Mouse (Mus musculus) G1E (cell line): ENCODE measurements at regions not wholly inside any gene's neighbourhood (a gene's known extent, or its start where the extent isn't known, plus 50 kb on each side); places are given as distances from the start of the nearest gene placed in this dataset.

ENCODE experiments used
- ATAC-seq: 2 replicates; pipeline ENCODE4 v1.8.0; 2016; ENCODE audit warnings: mild to moderate bottlenecking; ENCODE audit not compliant: insufficient number of reproducible peaks, poor library complexity, low FRiP score, severe bottlenecking; ENCODE audit errors: extremely low read depth
- DNase-seq: peaks from one replicate; pipeline ENCODE4 v3.0.0; 2012; ENCODE audit warnings: low spot score
- H3K27me3 ChIP-seq: 2 replicates; pipeline ENCODE4 v1.6.1; 2012; ENCODE audit warnings: mild to moderate bottlenecking, low read length, inconsistent platforms; ENCODE audit not compliant: insufficient read depth
- H3K36me3 ChIP-seq: replicated peaks from 2 replicates; pipeline ENCODE3; 2012; ENCODE audit warnings: mild to moderate bottlenecking, inconsistent platforms
- H3K4me1 ChIP-seq: 2 replicates; pipeline ENCODE4 v1.6.1; 2012; ENCODE audit warnings: low read depth, low read length, inconsistent platforms, mixed read lengths; ENCODE audit not compliant: insufficient read depth
- H3K4me3 ChIP-seq: 2 replicates; pipeline ENCODE4 v1.5.1; 2012; ENCODE audit warnings: low read depth, mild to moderate bottlenecking, inconsistent platforms, low read length, moderate library complexity, mixed read lengths
- H3K9me3 ChIP-seq: replicated peaks from 2 replicates; pipeline ENCODE4 v1.6.1; 2012; ENCODE audit warnings: inconsistent platforms
- CTCF ChIP-seq: IDR thresholded peaks from 2 replicates; pipeline ENCODE4 v1.5.1; 2012; ENCODE audit warnings: low read depth, low read length, inconsistent platforms, mixed read lengths
- GATA1 ChIP-seq: IDR thresholded peaks from 2 replicates; pipeline ENCODE4 v1.6.1; 2012; ENCODE audit warnings: borderline replicate concordance, low read length, inconsistent platforms, mixed read lengths
- GATA2 ChIP-seq: IDR thresholded peaks from 2 replicates; pipeline ENCODE4 v1.6.1; 2012; ENCODE audit warnings: low read depth, low read length, inconsistent platforms, borderline replicate concordance
- POLR2AphosphoS5 ChIP-seq: IDR thresholded peaks from 2 replicates; pipeline ENCODE4 v1.6.1; 2012; ENCODE audit warnings: low read depth, low read length, inconsistent platforms; ENCODE audit not compliant: insufficient replicate concordance
- TAL1 ChIP-seq: conservative IDR thresholded peaks from 2 replicates; pipeline ENCODE4 v1.6.1; 2012; ENCODE audit warnings: low read depth, low read length, inconsistent platforms, mixed read lengths

DNA sequence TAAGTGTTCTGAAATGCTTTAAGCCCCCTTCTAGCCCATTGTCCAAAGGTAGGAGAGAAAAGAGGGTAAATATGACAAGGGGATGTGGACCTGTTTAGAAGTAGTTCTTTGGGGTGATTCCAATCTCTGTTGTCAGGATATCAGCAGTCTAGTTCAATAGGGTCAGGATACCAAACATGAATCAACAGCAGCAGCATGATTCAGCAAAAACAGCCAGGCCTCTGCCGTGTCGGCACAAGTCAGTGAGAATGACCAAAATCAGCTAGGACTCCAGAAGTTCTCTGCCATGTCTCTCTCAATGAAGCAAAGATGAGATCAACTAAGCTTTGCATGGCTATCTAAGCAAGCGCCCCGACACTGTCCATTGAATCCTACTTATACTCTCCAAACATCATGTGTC is 97.5 kb upstream of the Peli1 start:
- no peak overlapping the region for H3K4me3 ChIP-seq
- H3K9me3 ChIP-seq = no peaks in the 10 kb centered on the region
- DNase-seq = no peak
- H3K36me3 ChIP-seq = no peaks in the 10 kb centered on the region
- no peaks in the 10 kb centered on the region for H3K4me1 ChIP-seq
- TF ChIP-seq GATA2 (no peak), POLR2AphosphoS5 (no peak), CTCF (no peak), GATA1 (no peak), TAL1 (no peak)
- ATAC-seq = no peak
- peaks cover 9% of the 10 kb centered on the region; the same call in 1 of the 2 replicates for H3K27me3 ChIP-seq

GRCm38 (mm10) chr11:21001400-21001799 is 89.7 kb upstream of the Peli1 start:
- no peaks in the 10 kb centered on the region for H3K4me1 ChIP-seq
- no peaks in the 10 kb centered on the region for H3K9me3 ChIP-seq
- H3K27me3 ChIP-seq = peaks cover 25% of the 10 kb centered on the region
- H3K4me3 ChIP-seq = no peak overlapping the region
- DNase-seq = no peak
- TF ChIP-seq POLR2AphosphoS5 = no peak
- no peak for TF ChIP-seq GATA1
- TF ChIP-seq TAL1 = no peak
- TF ChIP-seq CTCF = no peak
- no peak for TF ChIP-seq GATA2
- H3K36me3 ChIP-seq = no peaks in the 10 kb centered on the region
- ATAC-seq = no peak

DNA sequence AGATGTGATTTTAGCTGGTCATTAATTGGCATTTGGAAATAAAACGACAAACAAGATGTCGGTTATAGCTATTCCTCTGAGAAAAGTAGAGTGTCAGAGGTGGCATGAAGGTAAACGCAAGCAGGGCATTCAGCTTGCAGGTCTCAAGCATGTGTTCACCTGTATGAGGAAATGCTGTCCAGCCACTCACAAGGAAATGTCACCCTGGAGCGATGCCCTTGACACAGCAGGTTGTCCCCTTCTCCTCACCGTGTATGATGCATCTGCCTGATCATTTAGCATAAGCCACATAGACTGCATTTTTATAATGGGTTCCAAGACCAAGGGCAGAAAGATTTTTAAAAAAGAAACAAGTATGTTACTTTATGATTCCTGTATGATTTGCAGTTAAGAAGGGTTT is 83.9 kb upstream of the Peli1 start:
- Histone ChIP-seq H3K27me3 (peaks cover 12% of the 10 kb centered on the region), H3K4me3 (no peak overlapping the region), H3K9me3 (no peaks in the 10 kb centered on the region), H3K36me3 (no peaks in the 10 kb centered on the region), H3K4me1 (no peaks in the 10 kb centered on the region)
- DNase-seq (no peak), ATAC-seq (no peak)
- TF ChIP-seq POLR2AphosphoS5 (no peak), CTCF (no peak), TAL1 (no peak), GATA2 (no peak), GATA1 (no peak)

GRCm38 (mm10) chr11:21009505-21009904 is 81.6 kb upstream of the Peli1 start:
- Histone ChIP-seq H3K36me3 (no peaks in the 10 kb centered on the region), H3K4me3 (no peak overlapping the region), H3K27me3 (peaks cover 7% of the 10 kb centered on the region), H3K9me3 (no peaks in the 10 kb centered on the region), H3K4me1 (no peaks in the 10 kb centered on the region)
- no peak for DNase-seq
- no peak for ATAC-seq
- TF ChIP-seq CTCF (no peak), GATA1 (no peak), POLR2AphosphoS5 (no peak), GATA2 (no peak), TAL1 (no peak)

- Histone ChIP-seq H3K36me3 (no peaks in the 10 kb centered on the region), H3K9me3 (no peaks in the 10 kb centered on the region), H3K27me3 (peaks cover 2% of the 10 kb centered on the region), H3K4me1 (no peaks in the 10 kb centered on the region), H3K4me3 (no peak overlapping the region)
- no peak for TF ChIP-seq GATA1
- TF ChIP-seq TAL1 = no peak
- no peak for TF ChIP-seq POLR2AphosphoS5
- no peak for TF ChIP-seq GATA2
- no peak for TF ChIP-seq CTCF
- DNase-seq = no peak
- no peak for ATAC-seq
These were observed 80.2 kb upstream of the Peli1 start for GRCm38 (mm10) chr11:21010867-21011266.

GRCm38 (mm10) chr11:21014250-21014649 is 76.8 kb upstream of the Peli1 start:
- H3K27me3 ChIP-seq = peaks cover 2% of the 10 kb centered on the region
- H3K4me3 ChIP-seq = no peak overlapping the region
- H3K4me1 ChIP-seq = no peaks in the 10 kb centered on the region
- H3K36me3 ChIP-seq = no peaks in the 10 kb centered on the region
- TF ChIP-seq POLR2AphosphoS5 (no peak), TAL1 (no peak), GATA2 (no peak), CTCF (no peak), GATA1 (no peak)
- H3K9me3 ChIP-seq = no peaks in the 10 kb centered on the region
- ATAC-seq (no peak), DNase-seq (no peak)

- ATAC-seq (no peak), DNase-seq (no peak)
- TF ChIP-seq CTCF (no peak), GATA1 (no peak), TAL1 (no peak), GATA2 (no peak), POLR2AphosphoS5 (no peak)
These were observed 75.6 kb upstream of the Peli1 start for GRCm38 (mm10) chr11:21015536-21015935.

More at GRCm38 (mm10) chr11:21015536-21015935, 75.6 kb upstream of the Peli1 start:
- Histone ChIP-seq H3K4me3 (no peak overlapping the region), H3K9me3 (no peaks in the 10 kb centered on the region), H3K4me1 (no peaks in the 10 kb centered on the region), H3K27me3 (peaks cover 2% of the 10 kb centered on the region; the same call in 1 of the 2 replicates), H3K36me3 (no peaks in the 10 kb centered on the region)
